Mouse (Mus musculus) limb, embryonic 12.5 days (tissue): Measurements from ENCODE around the gene Rtn3. TPM values are rescaled to one million over a fixed set of nuclear protein-coding genes. Genes with fewer than 3 reads are reported as not detected.
A peak's percentile ranks its signal among the peaks of the same experiment; 100 is the strongest.

ENCODE experiments used
- ATAC-seq: fragments of 200-750 bp; cut with Nextera tagmentation; 2 replicates; pipeline ENCODE4 v1.8.0; 2017; ENCODE audit warnings: low read depth, moderate TSS enrichment; ENCODE audit not compliant: insufficient number of reproducible peaks, insufficient read depth, low FRiP score, low TSS enrichment
- H3K27ac ChIP-seq: fragments of 300-500 bp; sonication (generic); 2 replicates; pipeline ENCODE4 v1.5.1; 2016; ENCODE audit warnings: mild to moderate bottlenecking, moderate library complexity
- H3K27me3 ChIP-seq: fragments of 300-500 bp; sonication (generic); 2 replicates; pipeline ENCODE4 v1.6.1; 2016; ENCODE audit warnings: mild to moderate bottlenecking, moderate library complexity
- H3K36me3 ChIP-seq: fragments of 300-500 bp; sonication (generic); 2 replicates; pipeline ENCODE4 v1.6.1; 2016; ENCODE audit warnings: mild to moderate bottlenecking, moderate library complexity
- H3K4me1 ChIP-seq: fragments of 300-500 bp; sonication (generic); replicated peaks from 2 replicates; pipeline ENCODE4 v1.6.1; 2016
- H3K4me2 ChIP-seq: fragments of 300-500 bp; sonication (generic); 2 replicates; pipeline ENCODE4 v1.6.1; 2016; ENCODE audit warnings: mild to moderate bottlenecking, moderate library complexity
- H3K4me3 ChIP-seq: fragments of 300-500 bp; sonication (generic); replicated peaks from 2 replicates; pipeline ENCODE4 v1.5.1; 2016; ENCODE audit warnings: mild to moderate bottlenecking
- H3K9ac ChIP-seq: fragments of 300-500 bp; sonication (generic); replicated peaks from 2 replicates; pipeline ENCODE4 v1.6.1; 2016; ENCODE audit warnings: mild to moderate bottlenecking, moderate library complexity
- H3K9me3 ChIP-seq: fragments of 300-500 bp; sonication (generic); 2 replicates; pipeline ENCODE4 v1.6.1; 2016; ENCODE audit warnings: mild to moderate bottlenecking, moderate library complexity
- WGBS: fragments of 180-500 bp; shearing (Covaris S2); methylation state at CpG from one replicate; pipeline ENCODE4 v1.1.7; 2016; 5-methylcytosine and 5-hydroxymethylcytosine counted together
- polyA plus RNA-seq: library from polyadenylated mRNA; unstranded; fragments of >200 nt; fragmentation: Nextera tagmentation; extraction: Ambion mirVana; gene quantifications from 2 replicates; pipeline ENCODE4 v1.2.1, GENCODE M21; 2016

Gene Rtn3
- polyA plus RNA-seq, 1 experiment from 2014 or later = 99.6 TPM

- peak; percentile 52; the same call in 1 of the 2 replicates for ATAC-seq
- peak overlapping the region; percentile 39 for H3K4me2 ChIP-seq
- 47% methylated on average over 14 of the region's 14 CpGs for WGBS
These were observed 41.6 kb downstream of the Rtn3 start for GRCm38 (mm10) chr19:7441493-7441892.

DNA sequence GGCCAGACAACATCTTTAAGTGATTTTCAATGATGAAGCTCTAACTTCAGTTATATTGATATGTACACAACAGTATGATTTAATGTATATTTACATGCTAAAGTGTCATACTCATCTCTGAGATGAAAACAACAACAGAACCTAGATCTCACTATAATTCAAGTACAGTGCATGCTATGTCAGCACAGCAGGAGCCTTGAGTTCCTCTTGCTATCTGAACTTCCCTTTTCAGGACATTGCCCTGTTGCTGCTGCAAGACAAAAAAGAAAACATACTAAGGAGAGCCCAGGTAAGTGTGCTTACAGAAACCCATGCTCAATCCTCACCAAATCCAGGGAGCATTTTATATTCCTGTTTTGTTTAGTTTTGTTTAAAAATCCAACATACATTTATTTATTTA, 44.8 kb downstream of the Rtn3 start:
- no peaks in the 10 kb centered on the region for H3K9me3 ChIP-seq
- H3K4me3 ChIP-seq = no peak overlapping the region
- H3K4me2 ChIP-seq = no peak overlapping the region
- no peak for ATAC-seq
- H3K27me3 ChIP-seq = no peaks in the 10 kb centered on the region
- H3K36me3 ChIP-seq = peaks cover 11% of the 10 kb centered on the region
- no peak overlapping the region for H3K9ac ChIP-seq
- H3K27ac ChIP-seq = no peak overlapping the region
- peaks cover 10% of the 10 kb centered on the region for H3K4me1 ChIP-seq

More at GRCm38 (mm10) chr19:7441493-7441892, 41.6 kb downstream of the Rtn3 start:
- H3K27me3 ChIP-seq = no peaks in the 10 kb centered on the region
- 0 out of 2 replicates have a peak overlapping the region, but pooled peaks have one; percentile 14 for H3K4me3 ChIP-seq
- H3K9ac ChIP-seq = no peak overlapping the region
- H3K4me1 ChIP-seq = peaks cover 10% of the 10 kb centered on the region
- peak overlapping the region; percentile 73 for H3K27ac ChIP-seq
- H3K9me3 ChIP-seq = no peaks in the 10 kb centered on the region
- 0 out of 2 replicates have a peak, but pooled peaks cover 12% of the 10 kb centered on the region for H3K36me3 ChIP-seq

DNA sequence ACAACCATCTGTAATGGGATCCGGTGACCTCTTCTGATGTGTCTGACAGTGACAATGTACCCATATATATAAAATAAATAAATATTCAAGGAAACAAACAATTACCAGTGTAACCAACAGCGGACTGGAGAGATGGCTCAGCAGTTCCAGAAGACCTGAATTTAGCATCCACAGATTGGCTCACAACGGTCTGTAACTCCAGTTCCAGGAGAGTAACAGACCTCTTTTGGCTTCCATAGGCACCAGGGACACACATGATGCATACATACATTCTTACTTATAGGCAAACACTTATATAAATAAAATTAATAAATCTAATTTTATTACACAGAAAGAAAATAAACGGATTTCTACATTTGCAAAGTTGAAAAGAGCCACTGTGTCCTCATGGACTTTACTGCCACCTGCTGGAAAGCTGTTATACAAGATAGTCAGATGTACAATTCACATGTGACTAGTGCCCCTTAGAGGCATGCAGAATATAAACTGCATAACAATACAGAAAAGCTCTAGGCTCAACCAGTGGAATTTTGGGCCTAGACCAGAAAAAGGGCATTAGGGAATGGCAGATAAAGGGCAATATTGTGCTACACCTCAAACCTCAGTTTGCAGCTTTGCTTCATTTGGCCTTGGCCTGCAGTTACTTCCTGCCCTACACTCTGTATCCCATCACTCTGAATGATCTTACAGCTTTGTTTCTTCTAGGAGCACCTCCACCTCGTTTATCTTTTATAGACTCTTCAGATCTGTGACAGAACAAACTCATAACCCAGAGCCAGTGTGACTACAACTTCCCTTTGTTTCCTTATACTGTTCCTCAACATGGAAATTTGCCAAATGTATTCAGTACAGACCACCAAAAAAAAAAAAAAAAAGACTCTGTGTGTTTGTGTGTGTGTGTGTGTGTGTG, 46.8 kb downstream of the Rtn3 start:
- peaks cover 31% of the 10 kb centered on the region for H3K36me3 ChIP-seq
- no peak overlapping the region for H3K4me3 ChIP-seq
- H3K4me1 ChIP-seq = peaks cover 7% of the 10 kb centered on the region
- WGBS = 76% methylated on average over 5 of the region's 5 CpGs
- H3K27me3 ChIP-seq = no peaks in the 10 kb centered on the region
- H3K9me3 ChIP-seq = no peaks in the 10 kb centered on the region
- no peak overlapping the region for H3K4me2 ChIP-seq
- H3K27ac ChIP-seq = no peak overlapping the region
- no peak overlapping the region for H3K9ac ChIP-seq
- no peak for ATAC-seq

- peaks cover 43% of the 10 kb centered on the region for H3K36me3 ChIP-seq
These were observed 48.2 kb downstream of the Rtn3 start for GRCm38 (mm10) chr19:7434887-7435286.

GRCm38 (mm10) chr19:7425398-7425775, 57.7 kb downstream of the Rtn3 start:
- no peaks in the 10 kb centered on the region for H3K9me3 ChIP-seq
- H3K9ac ChIP-seq = no peak overlapping the region
- peaks cover 95% of the 10 kb centered on the region for H3K36me3 ChIP-seq
- H3K27me3 ChIP-seq = no peaks in the 10 kb centered on the region
- WGBS = 60% methylated on average over 3 of the region's 3 CpGs
- ATAC-seq = no peak
- no peak overlapping the region for H3K4me3 ChIP-seq
- H3K4me2 ChIP-seq = no peak overlapping the region
- no peak overlapping the region for H3K27ac ChIP-seq
- peaks cover 43% of the 10 kb centered on the region for H3K4me1 ChIP-seq

More at GRCm38 (mm10) chr19:7434887-7435286, 48.2 kb downstream of the Rtn3 start:
- Histone ChIP-seq H3K27ac (no peak overlapping the region), H3K4me3 (no peak overlapping the region), H3K4me2 (no peak overlapping the region), H3K27me3 (no peaks in the 10 kb centered on the region), H3K9me3 (no peaks in the 10 kb centered on the region), H3K9ac (no peak overlapping the region), H3K4me1 (no peaks in the 10 kb centered on the region)
- ATAC-seq = no peak
- 89% methylated on average over 2 of the region's 2 CpGs for WGBS

DNA sequence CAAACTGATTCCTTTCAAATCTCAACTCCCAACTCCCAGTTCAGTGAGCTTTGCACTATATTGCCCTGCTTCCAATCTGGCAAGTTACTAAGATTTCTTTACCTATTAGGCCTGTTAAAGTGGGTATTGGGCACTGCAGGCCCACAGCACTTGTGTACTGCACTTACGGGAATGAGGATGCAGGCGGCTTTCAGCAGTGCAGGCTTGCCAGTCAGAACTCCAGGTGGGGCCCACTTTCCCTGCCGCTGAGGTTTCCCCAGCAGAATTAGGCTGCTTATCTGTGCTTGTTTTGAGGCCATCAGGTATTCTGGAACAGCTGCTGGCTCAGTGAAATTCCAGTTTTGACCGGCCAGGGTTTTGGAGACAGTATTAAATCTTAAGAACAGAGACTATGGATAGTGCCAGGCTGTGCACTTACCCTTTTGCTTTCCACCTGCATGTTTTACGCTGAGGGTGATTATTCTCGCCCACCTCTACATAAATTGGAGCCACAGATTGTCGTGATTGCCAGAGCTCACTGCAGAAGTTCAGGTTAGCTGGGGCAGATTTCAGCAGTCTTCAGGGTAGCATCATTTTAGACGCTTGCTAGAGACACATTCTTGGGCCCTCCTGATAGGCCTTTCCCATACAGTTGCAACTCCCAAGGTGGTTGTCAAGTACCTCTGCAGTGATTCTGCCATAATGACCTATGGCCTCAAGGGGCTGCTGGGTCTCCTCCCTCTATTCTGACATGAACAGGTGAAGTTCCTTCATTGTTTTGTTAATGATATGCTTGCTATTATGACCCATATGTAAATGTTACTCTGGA, 58.3 kb downstream of the Rtn3 start:
- peaks cover 98% of the 10 kb centered on the region for H3K36me3 ChIP-seq
- no peak overlapping the region for H3K4me2 ChIP-seq
- ATAC-seq = no peak
- no peaks in the 10 kb centered on the region for H3K9me3 ChIP-seq
- H3K27me3 ChIP-seq = no peaks in the 10 kb centered on the region
- 71% methylated on average over 8 of the region's 8 CpGs for WGBS
- no peak overlapping the region for H3K4me3 ChIP-seq
- H3K27ac ChIP-seq = peak overlapping the region; percentile 41; the same call in 1 of the 2 replicates
- peaks cover 49% of the 10 kb centered on the region for H3K4me1 ChIP-seq
- no peak overlapping the region for H3K9ac ChIP-seq

- H3K4me1 ChIP-seq = peaks cover 56% of the 10 kb centered on the region
- no peaks in the 10 kb centered on the region for H3K9me3 ChIP-seq
- H3K27ac ChIP-seq = peak overlapping the region; percentile 41; the same call in 1 of the 2 replicates
- no peaks in the 10 kb centered on the region for H3K27me3 ChIP-seq
- peaks cover 97% of the 10 kb centered on the region for H3K36me3 ChIP-seq
- H3K4me3 ChIP-seq = no peak overlapping the region
- no peak overlapping the region for H3K4me2 ChIP-seq
- no peak for ATAC-seq
- WGBS = 74% methylated on average over 7 of the region's 7 CpGs
- H3K9ac ChIP-seq = no peak overlapping the region
These were observed 59.0 kb downstream of the Rtn3 start for GRCm38 (mm10) chr19:7424131-7424530.

- 43% methylated on average over 16 of the region's 16 CpGs for WGBS
- peak overlapping the region; percentile 53 for H3K27ac ChIP-seq
- peaks cover 92% of the 10 kb centered on the region for H3K36me3 ChIP-seq
- no peaks in the 10 kb centered on the region for H3K9me3 ChIP-seq
- ATAC-seq = no peak; the same call in 1 of the 2 replicates
- H3K4me2 ChIP-seq = peak overlapping the region; percentile 52
- H3K27me3 ChIP-seq = no peaks in the 10 kb centered on the region
- H3K4me3 ChIP-seq = peak overlapping the region; percentile 21; the same call in 1 of the 2 replicates
- H3K4me1 ChIP-seq = peaks cover 60% of the 10 kb centered on the region
- peak overlapping the region; percentile 59 for H3K9ac ChIP-seq
These were observed 59.4 kb downstream of the Rtn3 start for GRCm38 (mm10) chr19:7423656-7424030.

- Histone ChIP-seq H3K27me3 (no peaks in the 10 kb centered on the region), H3K36me3 (peaks cover 87% of the 10 kb centered on the region), H3K27ac (peak overlapping the region; percentile 53), H3K9me3 (no peaks in the 10 kb centered on the region), H3K4me2 (peak overlapping the region; percentile 52), H3K9ac (peak overlapping the region; percentile 59), H3K4me3 (peak overlapping the region; percentile 21), H3K4me1 (peaks cover 62% of the 10 kb centered on the region)
- 20% methylated on average over 51 of the region's 51 CpGs for WGBS
- peak; percentile 17 for ATAC-seq
These were observed 59.9 kb downstream of the Rtn3 start for GRCm38 (mm10) chr19:7423028-7423655.

DNA sequence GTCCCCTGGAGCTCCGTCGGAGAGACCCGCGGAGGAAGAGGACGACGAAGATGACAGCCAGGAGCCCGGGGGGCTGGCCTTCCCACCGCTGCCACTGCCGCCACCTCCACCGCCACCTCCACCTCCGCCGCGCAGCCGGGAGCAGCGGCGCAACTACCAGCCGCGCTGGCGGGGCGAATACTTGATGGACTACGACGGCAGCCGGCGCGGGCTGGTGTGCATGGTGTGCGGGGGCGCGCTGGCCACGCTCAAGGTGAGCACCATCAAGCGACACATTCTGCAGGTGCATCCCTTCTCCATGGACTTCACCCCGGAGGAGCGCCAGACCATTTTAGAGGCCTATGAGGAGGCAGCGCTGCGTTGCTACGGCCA, 60.4 kb downstream of the Rtn3 start:
- H3K9ac ChIP-seq = peak overlapping the region; percentile 59
- H3K9me3 ChIP-seq = no peaks in the 10 kb centered on the region
- H3K4me3 ChIP-seq = peak overlapping the region; percentile 21
- WGBS = 13% methylated on average over 31 of the region's 35 CpGs
- ATAC-seq = no peak
- H3K36me3 ChIP-seq = peaks cover 82% of the 10 kb centered on the region
- H3K4me1 ChIP-seq = peaks cover 62% of the 10 kb centered on the region
- H3K27me3 ChIP-seq = no peaks in the 10 kb centered on the region
- 0 out of 2 replicates have a peak overlapping the region, but pooled peaks have one; percentile 35 for H3K27ac ChIP-seq
- H3K4me2 ChIP-seq = peak overlapping the region; percentile 52
